Mouse (Mus musculus): ENCODE results near the gene Slc7a7.
A peak's percentile ranks its signal among the peaks of the same experiment; 100 is the strongest.

The Slc7a7 gene

GRCm38 (mm10) chr14:54417623-54418081, at the start of gene Slc7a7:
Gene Slc7a7, minus strand, starts transcription at chr14:54417780.
- no peak for DNase-seq (ENCODE audit: low spot score in 2 of 2)

- peak; percentile 68 to 70 for DNase-seq (ENCODE audit: low spot score in 2 of 2)
Measured at GRCm38 (mm10) chr14:54464293-54465005, 46.9 kb upstream of the Slc7a7 start.

DNA sequence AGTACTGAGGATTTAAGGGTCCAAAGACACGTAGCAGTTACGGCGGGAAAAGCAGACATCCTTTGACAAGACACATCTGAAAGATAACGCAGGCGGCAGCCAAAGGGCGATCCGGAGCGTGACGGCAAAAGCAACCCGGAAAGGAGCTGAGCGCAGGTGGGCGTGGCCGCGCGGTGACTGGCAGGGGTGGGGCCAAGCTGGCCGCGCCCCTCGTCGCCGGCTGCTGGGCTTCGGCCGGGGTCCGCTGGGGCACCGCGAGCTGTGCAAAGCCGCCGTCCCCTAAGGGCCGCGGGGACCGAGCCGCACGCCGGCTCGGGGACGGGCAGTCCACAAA, 46.3 kb upstream of the Slc7a7 start, which contains the start of gene Lrp10:
Gene Lrp10, plus strand, starts transcription at position 179 of the 334 bp plus-strand sequence.
- peak; percentile 86 to 87 for DNase-seq (ENCODE audit: low spot score in 2 of 2)

GRCm38 (mm10) chr14:54463108-54463958, 45.8 kb upstream of the Slc7a7 start:
- no peak for DNase-seq (ENCODE audit: low spot score in 2 of 2)

- no peak for DNase-seq (ENCODE audit: low spot score in 2 of 2)
Measured at GRCm38 (mm10) chr14:54462146-54462545, 44.6 kb upstream of the Slc7a7 start.

DNA sequence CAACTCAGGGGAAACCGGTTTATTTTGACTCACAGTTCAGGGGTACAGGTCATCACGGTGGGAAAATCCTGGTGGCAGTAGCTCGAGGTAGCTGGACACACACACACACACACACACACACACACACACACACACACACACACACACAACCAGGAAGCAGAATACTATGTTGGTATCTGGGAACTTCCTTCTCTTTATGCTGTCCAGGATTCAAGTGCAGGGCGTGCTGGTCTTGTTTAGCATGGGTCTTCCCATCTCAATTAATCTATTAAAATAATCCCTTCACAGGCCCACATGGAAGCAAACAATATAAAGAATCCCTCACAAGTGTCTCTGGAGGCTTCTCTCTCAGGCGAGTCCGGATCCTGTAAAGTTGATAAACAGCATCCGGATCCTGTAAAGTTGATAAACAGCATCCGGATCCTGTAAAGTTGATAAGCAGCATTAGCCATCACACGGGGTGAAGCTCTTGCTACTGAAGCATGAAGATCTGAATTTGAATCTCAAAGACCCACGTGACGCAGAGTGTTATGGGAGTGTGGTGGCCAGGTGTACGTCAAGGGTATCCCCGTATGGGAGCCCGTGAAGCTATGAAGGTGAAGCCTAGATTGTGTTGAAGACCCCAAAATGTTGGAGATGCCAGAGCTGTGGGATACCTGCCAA, 40.5 kb upstream of the Slc7a7 start:
- no peak for DNase-seq (ENCODE audit: low spot score in 2 of 2)

- no peak for DNase-seq (ENCODE audit: low spot score in 2 of 2)
Measured at GRCm38 (mm10) chr14:54454669-54455528, 37.3 kb upstream of the Slc7a7 start.

GRCm38 (mm10) chr14:54453566-54453965, 36.0 kb upstream of the Slc7a7 start:
- DNase-seq (ENCODE audit: low spot score in 2 of 2), result no peak

- DNase-seq (ENCODE audit: low spot score in 2 of 2), result no peak
Measured at GRCm38 (mm10) chr14:54445476-54445875, 27.9 kb upstream of the Slc7a7 start.

DNA sequence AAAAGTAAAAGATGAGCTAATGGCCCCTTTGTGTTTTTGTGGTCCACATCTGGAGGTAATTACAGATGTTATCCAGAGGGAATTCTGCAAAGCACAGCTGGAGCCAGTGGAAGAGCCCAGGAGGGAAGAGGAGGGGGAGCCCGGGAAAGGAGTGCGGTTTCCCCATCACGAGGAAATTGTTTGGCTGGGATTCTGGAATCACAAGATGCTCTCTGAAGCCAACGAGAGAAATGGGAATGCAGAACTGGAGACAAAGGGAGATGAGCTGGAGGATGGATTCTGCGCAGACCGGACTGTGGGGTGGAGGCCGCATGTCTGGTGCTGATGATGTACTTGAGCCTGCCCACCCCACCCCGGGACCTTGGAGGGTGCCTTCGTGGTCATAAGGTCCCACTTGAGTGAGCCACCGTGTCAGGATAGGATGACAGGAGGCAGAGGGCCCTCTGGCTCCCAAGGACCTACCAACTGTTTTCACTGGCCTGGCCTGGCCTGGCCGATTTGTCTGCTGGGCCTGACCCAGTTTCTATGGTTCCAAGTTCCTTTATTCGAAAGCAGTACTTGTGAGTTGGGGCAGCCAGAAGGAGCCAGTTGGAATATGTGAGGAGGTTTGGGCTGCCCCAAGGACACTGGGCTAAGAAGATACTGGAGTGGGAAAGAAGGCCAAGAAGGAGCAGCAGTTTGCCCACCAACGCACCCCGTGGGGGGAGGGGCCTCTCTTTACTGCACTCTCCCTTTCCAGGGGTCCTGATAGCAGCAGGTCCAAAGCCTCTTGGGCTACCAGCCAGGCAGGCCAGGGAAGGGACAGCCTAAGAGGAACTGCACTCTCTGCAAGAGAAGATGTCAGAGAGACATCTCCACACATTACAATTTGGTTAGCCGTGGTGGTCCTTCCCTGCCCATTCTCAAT, 26.4 kb upstream of the Slc7a7 start:
- DNase-seq (ENCODE audit: low spot score in 2 of 2), result peak; percentile 83 to 86

GRCm38 (mm10) chr14:54443196-54443595, 25.6 kb upstream of the Slc7a7 start:
- peak; percentile 50 to 60 for DNase-seq (ENCODE audit: low spot score in 2 of 2)

DNA sequence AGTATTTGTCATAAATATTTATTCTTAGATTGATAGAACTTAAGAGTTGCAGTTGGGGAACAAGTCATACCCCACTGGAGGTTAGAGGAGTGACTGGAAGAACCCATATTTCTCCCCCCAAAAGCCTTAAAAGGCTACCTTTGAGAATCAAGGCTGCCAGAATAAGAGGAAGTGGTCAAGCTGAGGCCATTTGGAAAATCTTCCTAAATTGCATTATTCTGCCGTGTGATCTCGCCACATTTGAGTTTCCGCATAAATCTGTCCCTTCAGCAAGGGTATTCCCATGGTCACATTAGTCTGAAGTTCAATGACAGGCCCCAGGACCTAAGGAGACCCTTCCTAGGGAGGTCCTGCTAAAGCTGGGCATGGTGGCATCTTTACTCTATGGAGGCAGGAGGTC, 25.0 kb upstream of the Slc7a7 start:
- no peak for DNase-seq (ENCODE audit: low spot score in 2 of 2)

- no peak for DNase-seq (ENCODE audit: low spot score in 2 of 2)
Measured at GRCm38 (mm10) chr14:54441365-54441764, 23.8 kb upstream of the Slc7a7 start.

DNA sequence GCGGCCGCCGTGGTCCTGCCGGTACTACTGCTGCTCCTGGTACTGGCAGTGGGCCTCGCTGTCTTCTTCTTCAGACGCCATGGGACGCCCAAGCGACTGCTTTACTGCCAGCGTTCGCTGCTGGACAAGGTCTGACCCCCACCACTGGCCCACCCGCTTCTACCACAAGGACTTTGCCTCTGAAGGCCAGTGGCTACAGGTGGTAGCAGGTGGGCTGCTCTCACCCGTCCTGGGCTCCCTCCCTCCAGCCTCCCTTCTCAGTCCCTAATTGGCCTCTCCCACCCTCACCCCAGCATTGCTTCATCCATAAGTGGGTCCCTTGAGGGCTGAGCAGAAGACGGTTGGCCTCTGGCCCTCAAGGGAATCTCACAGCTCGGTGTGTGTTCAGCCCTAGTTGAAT, 23.0 kb upstream of the Slc7a7 start:
- no peak for DNase-seq (ENCODE audit: low spot score in 2 of 2)

- DNase-seq (ENCODE audit: low spot score in 2 of 2), result no peak
Measured at GRCm38 (mm10) chr14:54439610-54440009, 22.0 kb upstream of the Slc7a7 start.

DNA sequence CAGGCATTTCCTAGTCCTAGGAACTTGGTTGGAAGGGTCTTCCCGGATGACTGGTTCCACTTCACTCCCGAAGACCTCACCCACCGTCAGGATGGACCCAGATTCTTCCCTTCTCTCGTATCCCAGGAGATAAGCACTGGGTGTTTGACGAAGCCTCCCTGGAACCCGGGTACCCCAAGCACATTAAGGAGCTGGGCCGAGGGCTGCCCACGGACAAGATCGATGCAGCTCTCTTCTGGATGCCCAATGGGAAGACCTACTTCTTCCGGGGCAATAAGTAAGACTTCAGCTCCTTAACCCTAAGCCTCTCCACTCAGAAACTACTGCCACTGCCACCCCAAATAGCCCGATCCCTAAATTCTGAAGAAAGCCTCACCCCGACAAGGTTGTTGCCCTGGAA, 21.6 kb upstream of the Slc7a7 start:
- no peak for DNase-seq (ENCODE audit: low spot score in 2 of 2)

- no peak for DNase-seq (ENCODE audit: low spot score in 2 of 2)
Measured at GRCm38 (mm10) chr14:54435194-54435918, 17.8 kb upstream of the Slc7a7 start.

GRCm38 (mm10) chr14:54433941-54434531, 16.5 kb upstream of the Slc7a7 start:
- no peak for DNase-seq (ENCODE audit: low spot score in 2 of 2)

All from heart, adult 9 months (tissue).